Mouse (Mus musculus) neural tube, embryonic 11.5 days (tissue): Measurements from ENCODE around the gene Pwwp2b. TPM values are rescaled to one million over a fixed set of nuclear protein-coding genes. Genes with fewer than 3 reads are reported as not detected.

Source experiments
- ATAC-seq: fragments of 200-750 bp; cut with Nextera tagmentation; 2 replicates; pipeline ENCODE4 v1.8.0; 2017; ENCODE audit warnings: moderate number of reproducible peaks, mild to moderate bottlenecking, moderate TSS enrichment, moderate library complexity; ENCODE audit not compliant: insufficient read depth, low FRiP score, low TSS enrichment
- DNase-seq: peaks from one replicate; pipeline ENCODE4 v3.0.0-alpha.2; 2015; ENCODE audit warnings: low spot score
- H3K27ac ChIP-seq: fragments of 300-500 bp; sonication (generic); 2 replicates; pipeline ENCODE4 v1.5.1; 2014; ENCODE audit warnings: low read depth, mild to moderate bottlenecking, low read length
- H3K27me3 ChIP-seq: fragments of 300-500 bp; sonication (generic); 2 replicates; pipeline ENCODE4 v1.6.1; 2014; ENCODE audit warnings: mild to moderate bottlenecking, low read length, mixed read lengths; ENCODE audit not compliant: control insufficient read depth, insufficient read depth
- H3K36me3 ChIP-seq: fragments of 300-500 bp; sonication (generic); 2 replicates; pipeline ENCODE4 v1.6.1; 2014; ENCODE audit warnings: mild to moderate bottlenecking, low read length, moderate library complexity, mixed read lengths; ENCODE audit not compliant: control insufficient read depth, insufficient read depth
- H3K4me1 ChIP-seq: fragments of 300-500 bp; sonication (generic); 2 replicates; pipeline ENCODE4 v1.6.1; 2014; ENCODE audit warnings: low read length, mixed read lengths; ENCODE audit not compliant: control insufficient read depth, insufficient read depth
- H3K4me2 ChIP-seq: fragments of 300-500 bp; sonication (generic); 2 replicates; pipeline ENCODE4 v1.6.1; 2014; ENCODE audit warnings: low read depth, mild to moderate bottlenecking, moderate library complexity
- H3K4me3 ChIP-seq: fragments of 300-500 bp; sonication (generic); 2 replicates; pipeline ENCODE4 v1.5.1; 2014; ENCODE audit warnings: low read depth, low read length
- H3K9ac ChIP-seq: fragments of 300-500 bp; sonication (generic); 2 replicates; pipeline ENCODE4 v1.6.1; 2014; ENCODE audit warnings: mild to moderate bottlenecking, low read length
- H3K9me3 ChIP-seq: fragments of 300-500 bp; sonication (generic); 2 replicates; pipeline ENCODE4 v1.6.1; 2016; ENCODE audit warnings: low read length; ENCODE audit not compliant: control insufficient read depth
- WGBS: fragments of 180-500 bp; shearing (Covaris S2); extraction: QIAGEN DNeasy Blood & Tissue Kit; methylation state at CpG from one replicate; pipeline ENCODE4 v1.1.7; 2014; 5-methylcytosine and 5-hydroxymethylcytosine counted together
- polyA plus RNA-seq: library from polyadenylated mRNA; unstranded; fragments of >200 nt; fragmentation: Nextera tagmentation; extraction: Ambion mirVana; gene quantifications from 2 replicates; pipeline ENCODE4 v1.2.1, GENCODE M21; 2014

Gene Pwwp2b
- polyA plus RNA-seq, 1 experiment from 2014 or later: 4.7 TPM

GRCm38 (mm10) chr7:139294076-139294475, 45.8 kb downstream of the Pwwp2b start:
- Histone ChIP-seq H3K4me1 (no peaks in the 10 kb centered on the region), H3K27me3 (no peaks in the 10 kb centered on the region), H3K27ac (no peak overlapping the region), H3K4me2 (no peak overlapping the region), H3K36me3 (no peaks in the 10 kb centered on the region), H3K9ac (no peak overlapping the region), H3K9me3 (no peaks in the 10 kb centered on the region), H3K4me3 (no peak overlapping the region)
- ATAC-seq (no peak), DNase-seq (no peak)
- 89% methylated on average over 5 of the region's 5 CpGs for WGBS

- no peaks in the 10 kb centered on the region for H3K4me1 ChIP-seq
- no peak overlapping the region for H3K4me2 ChIP-seq
- no peak overlapping the region for H3K4me3 ChIP-seq
- whole genome bisulfite sequencing: 67% methylated on average over 1 of the region's 1 CpGs
- H3K27me3 ChIP-seq: no peaks in the 10 kb centered on the region
- H3K27ac ChIP-seq: no peak overlapping the region
- H3K9ac ChIP-seq: no peak overlapping the region
- no peaks in the 10 kb centered on the region for H3K9me3 ChIP-seq
- H3K36me3 ChIP-seq: no peaks in the 10 kb centered on the region
- ATAC-seq (no peak), DNase-seq (no peak)
Observed at GRCm38 (mm10) chr7:139295653-139296052, 47.4 kb downstream of the Pwwp2b start.

DNA sequence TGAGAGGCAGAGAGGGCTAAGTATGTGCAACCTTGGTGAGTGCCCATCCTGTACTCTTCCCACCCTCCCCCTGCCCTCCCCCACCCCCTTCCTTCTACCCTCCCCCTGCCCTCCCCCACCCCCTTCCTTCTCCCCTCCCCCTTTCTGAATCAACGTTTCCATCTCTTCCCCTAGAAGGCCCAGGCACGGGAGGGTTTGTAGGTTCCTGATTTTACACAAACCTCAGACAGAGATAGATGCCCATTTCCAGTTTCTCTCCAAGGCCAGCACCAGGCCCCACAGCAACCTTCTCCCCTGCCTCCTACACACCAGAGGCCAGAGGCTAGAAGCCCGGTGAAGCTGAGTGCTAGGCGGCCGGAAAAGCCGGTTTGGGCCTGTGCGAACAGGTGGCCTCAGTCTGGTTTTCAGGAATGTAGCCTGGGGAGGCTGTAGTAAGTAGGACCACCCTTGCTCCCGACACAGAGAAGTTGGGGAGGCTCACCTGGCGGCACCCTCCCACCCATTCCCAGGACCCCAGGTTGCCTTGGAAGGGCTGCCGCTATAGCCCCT, 48.3 kb downstream of the Pwwp2b start:
- no peaks in the 10 kb centered on the region for H3K27me3 ChIP-seq
- H3K4me2 ChIP-seq: no peak overlapping the region
- no peaks in the 10 kb centered on the region for H3K36me3 ChIP-seq
- no peak overlapping the region for H3K4me3 ChIP-seq
- WGBS: 73% methylated on average over 10 of the region's 10 CpGs
- ATAC-seq: no peak
- H3K4me1 ChIP-seq: no peaks in the 10 kb centered on the region
- no peak overlapping the region for H3K9ac ChIP-seq
- no peak for DNase-seq
- no peaks in the 10 kb centered on the region for H3K9me3 ChIP-seq
- no peak overlapping the region for H3K27ac ChIP-seq

- H3K4me2 ChIP-seq: no peak overlapping the region
- H3K36me3 ChIP-seq: no peaks in the 10 kb centered on the region
- WGBS: 29% methylated on average over 4 of the region's 4 CpGs
- H3K9ac ChIP-seq: no peak overlapping the region
- no peaks in the 10 kb centered on the region for H3K4me1 ChIP-seq
- H3K4me3 ChIP-seq: no peak overlapping the region
- no peaks in the 10 kb centered on the region for H3K27me3 ChIP-seq
- no peaks in the 10 kb centered on the region for H3K9me3 ChIP-seq
- DNase-seq: peak; percentile 40
- ATAC-seq: no peak
- no peak overlapping the region for H3K27ac ChIP-seq
Observed at GRCm38 (mm10) chr7:139298446-139298845, 50.2 kb downstream of the Pwwp2b start.

DNA sequence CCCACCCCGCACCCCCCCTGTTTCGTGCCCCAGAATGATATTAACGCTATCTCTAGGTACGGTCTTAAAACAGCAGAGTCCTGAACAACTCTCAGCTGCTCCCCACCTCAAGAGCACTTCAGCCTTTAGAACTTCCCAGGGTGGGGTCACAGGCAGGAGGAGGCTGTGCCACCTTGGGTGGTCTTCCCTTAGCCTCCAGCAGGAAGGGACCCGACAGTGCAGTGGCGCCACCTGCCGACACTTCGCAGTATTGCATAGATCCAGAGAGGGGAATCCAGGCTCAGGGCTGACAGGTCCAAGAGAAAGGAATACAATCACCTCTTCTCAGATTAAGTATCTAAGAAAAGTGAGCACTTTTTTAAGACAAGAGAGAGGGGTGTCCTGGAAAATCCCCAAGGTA, 51.1 kb downstream of the Pwwp2b start:
- DNase-seq (peak; percentile 87), ATAC-seq (0 out of 2 replicates have a peak, but pooled peaks have one; percentile 35)
- WGBS: 10% methylated on average over 8 of the region's 8 CpGs
- Histone ChIP-seq H3K9me3 (no peaks in the 10 kb centered on the region), H3K36me3 (no peaks in the 10 kb centered on the region), H3K4me3 (no peak overlapping the region), H3K4me1 (no peaks in the 10 kb centered on the region), H3K27me3 (no peaks in the 10 kb centered on the region), H3K4me2 (no peak overlapping the region), H3K9ac (no peak overlapping the region), H3K27ac (no peak overlapping the region)

DNA sequence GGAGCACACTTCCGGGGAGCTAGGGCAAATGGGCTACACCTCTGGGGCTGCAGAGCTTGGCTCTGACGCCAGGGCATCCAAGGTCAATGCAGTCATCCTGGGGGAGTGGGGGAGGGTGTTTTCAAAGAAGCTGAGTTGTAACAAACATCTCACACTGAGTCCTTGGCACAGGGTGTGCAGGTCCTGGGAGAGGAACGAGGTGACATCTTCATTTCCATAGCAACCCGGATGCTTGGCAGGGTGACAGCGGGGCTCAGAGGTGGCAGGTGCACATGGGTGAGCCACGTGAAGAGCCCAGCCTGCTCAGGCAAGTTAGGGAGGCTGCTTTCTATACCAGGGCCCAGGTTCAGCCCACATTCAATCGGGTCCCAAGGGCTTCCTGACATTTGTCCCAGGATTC, 52.1 kb downstream of the Pwwp2b start:
- Histone ChIP-seq H3K4me3 (no peak overlapping the region), H3K36me3 (no peaks in the 10 kb centered on the region), H3K9ac (no peak overlapping the region; the same call in 1 of the 2 replicates), H3K4me1 (no peaks in the 10 kb centered on the region), H3K27ac (no peak overlapping the region), H3K9me3 (no peaks in the 10 kb centered on the region), H3K27me3 (no peaks in the 10 kb centered on the region), H3K4me2 (no peak overlapping the region)
- no peak for ATAC-seq
- 65% methylated on average over 7 of the region's 7 CpGs for WGBS
- no peak for DNase-seq

DNA sequence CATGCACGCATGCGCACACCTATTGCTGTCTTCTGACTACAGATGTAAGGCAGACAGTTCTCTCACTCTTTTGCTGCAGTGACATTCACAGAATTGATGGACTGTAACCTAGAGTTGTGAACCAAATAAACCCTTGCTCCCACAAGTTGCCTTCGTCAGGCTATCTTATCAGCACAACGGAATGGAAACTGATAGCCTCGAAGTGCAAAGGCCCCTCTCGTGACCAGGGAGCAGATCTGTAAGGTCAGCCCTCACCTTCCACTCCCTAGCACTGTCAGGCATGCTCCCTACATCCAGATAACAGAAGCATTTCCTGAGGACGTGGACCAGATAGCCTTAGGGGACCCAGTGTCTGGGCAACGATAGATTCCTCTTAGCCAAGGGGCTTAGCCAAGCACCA, 53.2 kb downstream of the Pwwp2b start:
- H3K9me3 ChIP-seq: no peaks in the 10 kb centered on the region
- H3K27me3 ChIP-seq: no peaks in the 10 kb centered on the region
- H3K36me3 ChIP-seq: no peaks in the 10 kb centered on the region
- no peak overlapping the region for H3K9ac ChIP-seq
- H3K27ac ChIP-seq: no peak overlapping the region
- WGBS: 77% methylated on average over 8 of the region's 8 CpGs
- ATAC-seq (no peak), DNase-seq (no peak)
- H3K4me2 ChIP-seq: no peak overlapping the region
- H3K4me3 ChIP-seq: no peak overlapping the region
- H3K4me1 ChIP-seq: no peaks in the 10 kb centered on the region

DNA sequence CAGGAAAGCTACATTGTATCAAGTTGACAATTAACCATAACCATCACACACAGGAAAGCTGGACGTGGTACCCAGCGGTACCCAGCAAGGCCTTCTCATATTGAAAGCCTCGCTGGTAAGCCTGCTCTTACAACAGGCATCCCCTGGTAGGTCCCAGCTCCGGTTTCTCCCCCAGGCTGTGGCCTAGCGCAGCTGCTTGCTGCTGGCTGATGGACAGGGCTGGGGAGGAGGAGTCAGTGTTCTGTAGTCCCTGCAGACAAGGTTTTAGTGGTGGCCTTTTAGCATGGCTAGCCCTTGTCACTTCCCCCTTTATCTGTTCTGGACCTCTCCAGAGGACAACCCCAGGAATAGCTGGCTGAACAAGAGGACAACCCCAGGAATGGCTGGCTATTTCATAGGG, 54.0 kb downstream of the Pwwp2b start:
- Histone ChIP-seq H3K27ac (no peak overlapping the region), H3K36me3 (no peaks in the 10 kb centered on the region), H3K9me3 (no peaks in the 10 kb centered on the region), H3K4me1 (no peaks in the 10 kb centered on the region), H3K4me3 (no peak overlapping the region), H3K9ac (no peak overlapping the region), H3K4me2 (no peak overlapping the region), H3K27me3 (no peaks in the 10 kb centered on the region)
- 55% methylated on average over 5 of the region's 5 CpGs for WGBS
- DNase-seq (no peak), ATAC-seq (no peak)

DNA sequence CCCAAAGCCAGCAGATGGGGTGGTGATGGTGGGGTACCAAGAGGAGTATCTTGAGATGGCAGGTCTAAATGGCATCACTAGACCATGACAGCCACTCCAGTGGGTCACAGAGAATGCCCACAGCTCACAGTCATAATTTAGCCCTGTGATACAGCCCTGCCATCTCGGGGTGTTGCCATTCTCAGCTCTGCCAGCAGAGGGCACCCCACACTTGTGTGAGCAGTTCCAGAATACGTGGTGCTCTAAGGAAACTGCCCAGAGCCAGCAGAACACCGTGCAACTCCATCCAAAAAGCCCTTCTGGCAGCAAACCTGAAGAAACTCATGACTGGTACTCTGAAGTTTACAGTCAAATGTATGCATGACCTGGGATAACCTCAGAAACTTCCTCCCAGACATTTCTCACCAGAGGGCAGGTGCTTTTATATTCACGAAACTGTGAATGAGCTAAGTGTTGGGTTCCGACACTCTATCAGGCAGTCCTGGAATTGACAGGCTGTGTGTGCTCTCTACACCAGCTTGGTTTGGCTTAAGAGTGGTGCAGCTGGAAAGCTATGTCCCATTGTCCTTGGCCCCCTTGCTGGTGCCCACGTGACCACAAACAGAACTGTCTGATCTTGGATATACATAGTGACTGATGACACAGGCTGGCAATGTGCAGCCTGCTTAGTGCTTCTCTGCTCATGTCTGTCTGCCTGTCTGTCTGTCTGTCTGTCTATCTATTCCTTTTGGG, 55.2 kb downstream of the Pwwp2b start:
- Histone ChIP-seq H3K36me3 (no peaks in the 10 kb centered on the region), H3K4me3 (no peak overlapping the region), H3K27me3 (no peaks in the 10 kb centered on the region), H3K27ac (no peak overlapping the region), H3K9me3 (no peaks in the 10 kb centered on the region), H3K9ac (no peak overlapping the region), H3K4me1 (no peaks in the 10 kb centered on the region), H3K4me2 (no peak overlapping the region)
- WGBS: 39% methylated on average over 6 of the region's 6 CpGs
- ATAC-seq: peak; percentile 68
- peak; percentile 86 for DNase-seq
